In genomic region chr7:62415222-62415621, GRCm38 (mm10) we compare ENCODE assay signal across 17 mouse cellular contexts. TPM values are rescaled to one million over a fixed set of nuclear protein-coding genes. Genes with fewer than 3 reads are reported as not detected.
DNase-seq lines count a peak whose midpoint lies in the region; ATAC-seq lines count a peak whose summit lies in the region.
"Had no signal": no experiment of that assay in that cellular context is flagged by ENCODE, and none has a peak within 500 bp of the region (broad histone marks: within the 10 kb centered on the region; RNA-seq: fewer than 3 reads in every experiment).

No protein-coding gene starts in this region.

- no peaks in the 10 kb centered on the region for H3K27me3 ChIP-seq in forebrain, embryonic 11.5 days (ENCODE audit: control insufficient read depth, insufficient read depth, low read length)
- H3K27me3 ChIP-seq in hindbrain, embryonic 13.5 days = no peaks in the 10 kb centered on the region
- no peaks in the 10 kb centered on the region for H3K27me3 ChIP-seq in midbrain, embryonic 15.5 days (replicated peaks)
- H3K27me3 ChIP-seq: embryonic facial prominence, embryonic 12.5 days; limb, embryonic 13.5 days had no signal

- H3K9me3 ChIP-seq in forebrain, embryonic 11.5 days (ENCODE audit: control insufficient read depth, low read length) = no peaks in the 10 kb centered on the region; the same call in 1 of the 2 replicates
- H3K9me3 ChIP-seq in hindbrain, embryonic 13.5 days = peaks cover 17% of the 10 kb centered on the region; the same call in 1 of the 2 replicates
- H3K9me3 ChIP-seq in midbrain, embryonic 15.5 days = 0 out of 2 replicates have a peak, but pooled peaks cover 2% of the 10 kb centered on the region

- peak overlapping the region; percentile 23 for H3K9ac ChIP-seq in forebrain, embryonic 11.5 days (ENCODE audit: low read length)
- no peak overlapping the region for H3K9ac ChIP-seq in hindbrain, embryonic 13.5 days
- no peak overlapping the region; the same call in 1 of the 2 replicates for H3K9ac ChIP-seq in midbrain, embryonic 15.5 days
- H3K9ac ChIP-seq: embryonic facial prominence, embryonic 12.5 days; limb, embryonic 13.5 days; liver, embryonic 14.5 days had no signal

- intact Hi-C loops in heart, postnatal 10 days (cut with DNase I) = no loop called here

- H3K27ac ChIP-seq in forebrain, embryonic 11.5 days (ENCODE audit: low read depth, low read length) = peak overlapping the region; percentile 77
- H3K27ac ChIP-seq in hindbrain, embryonic 13.5 days = peak overlapping the region; percentile 71
- H3K27ac ChIP-seq in midbrain, embryonic 15.5 days = peak overlapping the region; percentile 34; the same call in 1 of the 2 replicates
- H3K27ac ChIP-seq: embryonic facial prominence, embryonic 12.5 days; gastrocnemius, adult 2 months; limb, embryonic 13.5 days; liver, embryonic 14.5 days had no signal

- H3K36me3 ChIP-seq in forebrain, embryonic 11.5 days (ENCODE audit: control insufficient read depth, insufficient read depth, low read length) = no peaks in the 10 kb centered on the region
- no peaks in the 10 kb centered on the region for H3K36me3 ChIP-seq in hindbrain, embryonic 13.5 days
- H3K36me3 ChIP-seq in midbrain, embryonic 15.5 days (replicated peaks) = no peaks in the 10 kb centered on the region
- H3K36me3 ChIP-seq: embryonic facial prominence, embryonic 12.5 days; limb, embryonic 13.5 days had no signal

- H3K4me1 ChIP-seq in forebrain, embryonic 11.5 days (replicated peaks; ENCODE audit: control insufficient read depth, insufficient read depth, low read length) = no peaks in the 10 kb centered on the region; the same call in 1 of the 2 replicates
- peaks cover 4% of the 10 kb centered on the region; the same call in 1 of the 2 replicates for H3K4me1 ChIP-seq in hindbrain, embryonic 13.5 days (replicated peaks)
- H3K4me1 ChIP-seq in midbrain, embryonic 15.5 days = peaks cover 9% of the 10 kb centered on the region

- no peak overlapping the region for H3K4me3 ChIP-seq in forebrain, embryonic 11.5 days (ENCODE audit: low read depth, low read length)
- H3K4me3 ChIP-seq in hindbrain, embryonic 13.5 days = no peak overlapping the region
- no peak overlapping the region for H3K4me3 ChIP-seq in midbrain, embryonic 15.5 days
- H3K4me3 ChIP-seq: embryonic facial prominence, embryonic 12.5 days; gastrocnemius, adult 2 months; limb, embryonic 13.5 days had no signal

- peak overlapping the region; percentile 2; the same call in 1 of the 2 replicates for H3K4me2 ChIP-seq in forebrain, embryonic 11.5 days (ENCODE audit: low read depth, low read length, severe bottlenecking)
- H3K4me2 ChIP-seq in hindbrain, embryonic 13.5 days = no peak overlapping the region
- no peak overlapping the region for H3K4me2 ChIP-seq in midbrain, embryonic 15.5 days
- H3K4me2 ChIP-seq: embryonic facial prominence, embryonic 12.5 days; limb, embryonic 13.5 days had no signal

- 39% methylated on average over 1 of the region's 1 CpGs for WGBS in forebrain, embryonic 11.5 days
- WGBS in hindbrain, embryonic 13.5 days = 33% methylated on average over 1 of the region's 1 CpGs
- 45% methylated on average over 1 of the region's 1 CpGs for WGBS in midbrain, embryonic 15.5 days

- peak; percentile 40 for DNase-seq in embryo, embryonic 11 days
- peak; percentile 55 for DNase-seq in forebrain, embryonic 11.5 days (ENCODE audit: low spot score)
- no peak for DNase-seq in adrenal gland, adult 18-20 months (ENCODE audit: low spot score in 2 of 2)
- no peak for DNase-seq in heart, postnatal 4 days
- DNase-seq in heart, postnatal 10 days = no peak
- DNase-seq: cerebellum, postnatal 10 days; gastrocnemius, adult 2 months; kidney, adult 2 months; kidney, postnatal 4 days; thymus, adult 18-20 months had no signal

- ATAC-seq in forebrain, embryonic 11.5 days (replicated peaks; ENCODE audit: low FRiP score) = peak; percentile 40
- ATAC-seq in hindbrain, embryonic 13.5 days (ENCODE audit: low FRiP score) = no peak
- no peak for ATAC-seq in midbrain, embryonic 15.5 days (replicated peaks)

RNA-seq across cellular contexts. Expression of gene Mkrn3, which starts 4.7 kb away (rescaled TPM):
- polyA plus RNA-seq in forebrain, embryonic 11.5 days (2014; fragmentation: Nextera tagmentation; extraction: Ambion mirVana) = 19.3 and 20.7 TPM in 2 replicates
- 19.4 and 21.1 TPM in 2 replicates for polyA plus RNA-seq in hindbrain, embryonic 13.5 days (2015; fragmentation: Nextera tagmentation; extraction: Ambion mirVana)
- 24.6 and 24.8 TPM in 2 replicates for polyA plus RNA-seq in midbrain, embryonic 15.5 days (2015; fragmentation: Nextera tagmentation; extraction: Ambion mirVana)
- total RNA-seq in adrenal gland, adult 18-20 months (2021) = 1 to 10 TPM; 1.2 to 1.3 TPM
- total RNA-seq in heart, postnatal 4 days (2021) = 1 to 10 TPM; 1.2 to 1.6 TPM
- 1 to 10 TPM in 1 of 2 experiments, under 1 TPM in 1; 0.92 to 1.0 TPM for total RNA-seq in heart, postnatal 10 days (2021)

RNA-seq across cellular contexts. Expression of gene Magel2, which starts 38.4 kb away (rescaled TPM):
- 12.5 and 13.9 TPM in 2 replicates for polyA plus RNA-seq in forebrain, embryonic 11.5 days (2014; fragmentation: Nextera tagmentation; extraction: Ambion mirVana)
- polyA plus RNA-seq in hindbrain, embryonic 13.5 days (2015; fragmentation: Nextera tagmentation; extraction: Ambion mirVana) = 16.3 and 19.7 TPM in 2 replicates
- 21.6 and 24.9 TPM in 2 replicates for polyA plus RNA-seq in midbrain, embryonic 15.5 days (2015; fragmentation: Nextera tagmentation; extraction: Ambion mirVana)
- 1 to 10 TPM in 1 of 2 experiments, under 1 TPM in 1; 0.80 to 1.2 TPM for total RNA-seq in adrenal gland, adult 18-20 months (2021)
- total RNA-seq in heart, postnatal 4 days (2021) = under 1 TPM; 0.33 to 0.41 TPM
- under 1 TPM; 0.14 to 0.15 TPM for total RNA-seq in heart, postnatal 10 days (2021)
- total RNA-seq: gastrocnemius, adult 2 months; granulocyte monocyte progenitor cell, adult 5-6 weeks; megakaryocyte progenitor cell, adult 5-6 weeks had no signal

RNA-seq across cellular contexts. Expression of gene Peg12, which starts 49.1 kb away (rescaled TPM):
- 105 and 108 TPM in 2 replicates for polyA plus RNA-seq in forebrain, embryonic 11.5 days (2014; fragmentation: Nextera tagmentation; extraction: Ambion mirVana)
- polyA plus RNA-seq in hindbrain, embryonic 13.5 days (2015; fragmentation: Nextera tagmentation; extraction: Ambion mirVana) = 19.5 and 21.6 TPM in 2 replicates
- polyA plus RNA-seq in midbrain, embryonic 15.5 days (2015; fragmentation: Nextera tagmentation; extraction: Ambion mirVana) = 9.8 and 11.5 TPM in 2 replicates
- total RNA-seq in adrenal gland, adult 18-20 months (2021) = 1 to 10 TPM in 1 of 2 experiments, under 1 TPM in 1; 0.64 to 1.1 TPM
- total RNA-seq in heart, postnatal 4 days (2021) = 1 to 10 TPM; 5.4 to 5.6 TPM
- total RNA-seq in heart, postnatal 10 days (2021) = 1 to 10 TPM; 4.5 to 4.7 TPM

Comparison
In these comparisons a context has a peak if more than half of its experiments do, and no peak if none do; other contexts are left out.
1. DNase-seq: peak in embryo, embryonic 11 days (single experiment) and forebrain, embryonic 11.5 days (single experiment); none in adrenal gland, adult 18-20 months (0 of 2), heart, postnatal 4 days (single experiment) and heart, postnatal 10 days (0 of 2).
2. Peak in every context shown above with its lines, with median percentiles within 50 percentile points of each other: H3K27ac ChIP-seq.